Mouse (Mus musculus) NIH3T3 (cell line): ENCODE results near the gene Ripor2.
A peak's percentile ranks its signal among the peaks of the same experiment; 100 is the strongest.

Experiments used
- DNase-seq: peaks from one replicate; pipeline ENCODE4 v3.0.0-alpha.2; 2012; ENCODE audit warnings: low read depth

The Ripor2 gene

DNA sequence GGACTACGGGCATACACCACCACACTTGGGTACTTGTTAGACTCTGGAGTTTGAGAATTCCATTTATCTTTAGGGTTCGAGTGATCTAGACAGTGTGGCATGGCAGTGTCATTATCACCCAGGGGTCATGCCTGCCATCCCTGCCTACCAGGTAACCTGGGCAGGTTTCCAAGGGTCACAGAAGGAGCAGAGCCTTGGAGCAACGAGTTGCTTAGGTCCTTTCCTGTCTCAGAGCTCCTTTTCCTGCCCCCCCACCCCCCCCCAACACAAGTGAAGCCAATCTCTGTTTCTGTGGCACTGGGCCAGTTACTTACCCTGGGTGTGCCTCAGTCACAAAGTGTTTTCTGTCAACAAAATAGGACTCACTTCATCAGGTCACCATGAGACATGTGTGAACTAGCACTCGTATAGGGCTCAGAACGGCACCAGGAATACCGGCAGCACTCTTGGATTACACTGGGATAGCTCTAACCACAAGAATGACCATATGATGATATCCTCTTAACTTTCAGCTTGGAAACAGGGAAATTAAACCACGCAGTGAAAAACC lies 130.7 kb downstream of the Ripor2 start:
- DNase-seq = no peak

GRCm38 (mm10) chr13:24713434-24714000 lies 131.5 kb downstream of the Ripor2 start:
- DNase-seq = peak; percentile 86

GRCm38 (mm10) chr13:24714360-24714885 lies 132.4 kb downstream of the Ripor2 start:
- no peak for DNase-seq

DNA sequence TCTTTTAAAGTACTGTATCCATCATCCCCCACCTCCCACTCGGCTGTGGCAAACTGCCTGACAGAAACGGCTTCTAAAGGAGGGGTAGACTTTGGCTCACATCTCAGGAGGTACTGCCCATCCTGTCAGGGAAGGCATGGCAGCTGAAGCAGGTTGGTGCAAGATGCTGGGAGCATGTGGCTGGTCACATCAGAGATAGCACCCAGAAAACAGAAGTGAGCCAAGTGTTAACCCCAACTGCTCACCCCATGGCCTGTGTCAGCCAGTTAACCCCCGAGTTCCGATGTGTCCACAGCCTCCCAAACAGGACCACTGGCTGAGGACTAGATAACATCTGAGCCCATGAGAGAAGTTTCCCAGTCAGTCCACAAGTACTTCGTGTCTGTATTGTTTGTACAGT lies 133.6 kb downstream of the Ripor2 start:
- no peak for DNase-seq

GRCm38 (mm10) chr13:24716441-24716840 lies 134.5 kb downstream of the Ripor2 start:
- no peak for DNase-seq

- DNase-seq = no peak
These were observed 135.7 kb downstream of the Ripor2 start for GRCm38 (mm10) chr13:24717677-24718076.

GRCm38 (mm10) chr13:24721502-24721901 lies 139.5 kb downstream of the Ripor2 start:
- no peak for DNase-seq

DNA sequence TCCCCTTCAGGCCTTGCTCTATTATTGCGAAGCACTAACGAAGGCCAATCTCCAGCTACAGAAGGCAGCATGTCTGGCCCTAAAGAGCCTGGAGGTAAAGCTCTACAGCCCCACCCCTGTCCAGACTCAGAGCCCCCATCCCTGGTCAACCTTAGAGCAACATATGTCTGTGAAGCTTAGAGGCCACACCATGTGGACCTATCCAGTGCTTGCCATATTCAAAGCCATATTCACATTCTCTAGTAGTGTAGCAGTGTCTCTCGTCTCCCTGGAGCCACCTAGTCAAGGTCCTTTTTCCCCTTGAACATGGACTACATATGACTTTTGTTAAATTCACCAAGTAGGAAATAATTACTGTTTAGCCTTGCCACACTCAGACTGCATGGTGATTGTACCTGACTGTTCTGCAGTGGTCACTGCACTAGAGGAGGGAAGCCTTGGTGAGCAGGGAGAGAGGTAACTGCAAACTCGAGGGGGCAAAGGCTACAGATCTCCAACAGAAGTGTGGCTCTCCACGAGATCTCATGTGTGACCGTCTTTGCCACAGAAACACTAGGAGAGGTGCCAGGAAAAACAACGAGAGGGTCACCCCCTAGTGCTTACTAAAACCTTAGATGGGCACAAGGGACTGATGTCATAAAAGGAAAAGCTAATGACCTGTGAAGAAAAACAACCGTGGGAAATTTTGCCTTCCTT lies 141.9 kb downstream of the Ripor2 start:
- DNase-seq = no peak

DNA sequence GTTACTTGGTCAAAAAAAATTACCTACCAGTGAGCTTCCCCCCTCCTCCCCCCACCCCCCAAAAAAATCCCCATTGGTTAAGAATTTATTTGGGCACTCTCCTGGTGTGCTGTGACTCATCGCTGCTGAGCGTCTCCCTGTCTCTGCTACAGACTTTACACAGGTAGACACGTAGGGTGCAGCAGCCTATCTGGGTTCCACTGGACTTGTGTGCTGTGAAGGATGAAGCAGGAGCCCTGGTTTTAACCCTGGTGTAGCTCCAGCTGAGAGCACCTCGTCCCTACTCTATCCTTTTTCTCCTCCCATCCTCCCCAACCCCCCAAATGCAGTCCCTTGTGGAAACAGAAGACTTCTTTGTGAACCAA lies 142.4 kb downstream of the Ripor2 start:
- no peak for DNase-seq

GRCm38 (mm10) chr13:24729128-24729527 lies 147.1 kb downstream of the Ripor2 start:
- no peak for DNase-seq

- no peak for DNase-seq
These were observed 152.5 kb downstream of the Ripor2 start for GRCm38 (mm10) chr13:24734502-24734901.

DNA sequence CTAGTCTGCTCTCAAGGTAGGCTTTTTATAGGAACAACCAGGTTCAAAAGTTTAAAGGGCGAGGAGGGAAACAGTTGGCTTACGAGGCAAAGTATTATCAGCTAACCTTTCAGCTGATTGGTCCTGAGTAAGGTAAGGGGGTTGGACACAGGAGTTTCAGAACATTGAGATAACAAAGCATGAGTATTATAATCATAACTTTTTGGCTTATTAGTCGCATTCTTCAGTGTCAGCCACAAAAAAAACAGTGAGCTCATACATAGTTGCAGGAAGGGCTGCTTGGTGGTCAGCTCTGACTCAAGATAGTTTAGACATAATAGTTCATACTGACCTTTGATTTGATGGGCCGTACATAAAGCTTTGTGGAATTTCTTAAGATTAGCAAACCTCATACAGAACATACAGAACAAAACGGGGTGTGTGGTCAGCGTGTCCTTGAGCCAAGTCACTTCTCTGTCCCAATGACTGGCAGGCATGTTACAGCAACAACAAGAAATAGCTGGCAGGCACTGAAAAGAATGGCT lies 153.7 kb downstream of the Ripor2 start:
- DNase-seq = peak; percentile 19

DNA sequence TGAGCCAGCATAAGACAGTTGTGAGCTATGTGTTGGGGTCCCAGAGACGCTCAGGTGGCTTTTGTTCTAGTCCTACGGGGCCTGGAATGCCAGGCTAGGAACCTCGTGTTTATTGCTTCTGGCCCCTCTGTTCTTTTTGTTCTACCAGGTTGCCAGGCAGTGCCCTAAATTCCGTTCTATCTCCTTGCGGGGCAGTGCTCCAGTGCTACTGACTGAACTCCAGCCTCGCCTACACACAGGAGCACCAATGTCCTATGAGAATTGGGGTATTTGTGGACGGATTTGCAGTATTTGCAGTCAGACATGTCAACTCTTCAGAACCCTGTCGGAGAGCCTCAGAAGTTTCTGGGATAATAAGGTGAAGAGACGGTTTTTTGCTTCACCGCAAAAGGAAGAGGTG lies 159.0 kb downstream of the Ripor2 start, which contains the start of gene Armh2:
Gene Armh2, plus strand, starts transcription at position 205 of the 400 bp plus-strand sequence.
- no peak for DNase-seq

GRCm38 (mm10) chr13:24747823-24748222 lies 165.8 kb downstream of the Ripor2 start:
- DNase-seq = no peak

GRCm38 (mm10) chr13:24750807-24751206 lies 168.8 kb downstream of the Ripor2 start:
- DNase-seq = no peak

DNA sequence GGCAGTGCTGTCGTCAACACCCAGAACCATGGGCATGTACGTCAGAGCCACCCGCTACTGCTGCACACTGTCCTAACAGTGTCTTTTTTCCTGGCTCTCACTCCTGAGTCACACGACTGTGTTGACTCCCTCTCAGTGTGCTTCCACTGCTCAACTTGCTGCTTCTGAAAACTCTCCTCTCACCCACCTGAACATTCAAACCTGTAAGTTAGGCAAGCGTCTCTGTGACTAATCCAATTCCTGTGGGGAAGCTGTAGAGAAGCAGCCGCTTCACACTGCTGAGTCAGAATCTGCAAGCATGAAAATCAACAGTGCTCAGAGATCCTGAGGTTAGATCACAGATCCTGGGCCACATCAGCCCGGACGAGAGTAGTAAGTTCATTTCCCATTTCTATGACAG lies 169.4 kb downstream of the Ripor2 start:
- peak; percentile 28 for DNase-seq

- DNase-seq = no peak
These were observed 174.8 kb downstream of the Ripor2 start for GRCm38 (mm10) chr13:24756756-24757155.

DNA sequence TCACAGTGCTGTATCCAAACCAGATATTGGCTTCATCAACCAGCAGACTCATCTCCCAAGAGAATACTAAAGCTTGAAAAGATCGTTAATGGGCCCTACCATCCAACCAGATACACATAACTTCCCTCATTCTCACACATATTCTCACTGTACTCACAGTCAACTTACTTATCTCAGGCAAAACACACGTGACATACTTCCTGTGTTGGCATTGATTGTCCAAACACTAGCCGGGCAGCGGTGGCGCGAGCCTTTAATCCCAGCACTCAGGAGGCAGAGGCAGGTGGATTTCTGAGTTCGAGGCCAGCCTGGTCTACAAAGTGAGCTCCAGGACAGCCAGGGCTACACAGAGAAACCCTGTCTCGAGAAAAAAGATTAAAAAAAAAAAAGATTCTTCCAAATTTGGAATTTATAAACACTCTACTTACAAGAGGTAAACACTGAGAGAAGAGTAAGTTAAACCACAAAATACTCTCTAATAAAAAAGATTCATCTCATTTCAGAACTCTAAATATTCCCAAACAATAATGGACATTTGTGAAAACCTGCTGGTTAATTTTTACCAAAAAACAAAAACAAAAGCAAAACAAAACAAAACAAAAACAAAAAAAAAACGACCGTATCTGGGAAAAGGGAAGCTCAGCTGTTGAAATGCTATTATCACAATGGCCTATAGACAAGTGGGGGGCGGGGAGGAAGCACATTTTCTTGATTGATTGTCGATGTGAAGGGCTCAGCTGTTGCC lies 176.0 kb downstream of the Ripor2 start:
- no peak for DNase-seq

DNA sequence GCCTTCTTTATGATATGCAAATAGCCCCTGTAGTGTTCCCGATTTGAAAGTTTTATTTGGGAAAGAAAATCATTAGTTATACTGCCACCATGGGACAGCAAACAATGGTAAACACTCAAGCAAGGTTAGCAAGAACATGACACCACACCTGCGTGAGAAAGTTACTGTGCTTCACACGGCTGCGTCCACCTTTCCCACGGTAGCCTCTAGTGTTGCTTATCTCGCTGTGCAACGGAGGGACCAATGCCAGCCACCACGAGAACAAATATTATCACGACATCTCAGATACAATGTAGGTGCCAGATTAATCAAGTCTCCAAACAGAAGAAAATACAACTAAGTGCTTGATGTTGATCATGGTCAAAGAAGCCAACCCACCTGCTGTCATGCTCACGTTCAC lies 177.5 kb downstream of the Ripor2 start:
- no peak for DNase-seq

DNA sequence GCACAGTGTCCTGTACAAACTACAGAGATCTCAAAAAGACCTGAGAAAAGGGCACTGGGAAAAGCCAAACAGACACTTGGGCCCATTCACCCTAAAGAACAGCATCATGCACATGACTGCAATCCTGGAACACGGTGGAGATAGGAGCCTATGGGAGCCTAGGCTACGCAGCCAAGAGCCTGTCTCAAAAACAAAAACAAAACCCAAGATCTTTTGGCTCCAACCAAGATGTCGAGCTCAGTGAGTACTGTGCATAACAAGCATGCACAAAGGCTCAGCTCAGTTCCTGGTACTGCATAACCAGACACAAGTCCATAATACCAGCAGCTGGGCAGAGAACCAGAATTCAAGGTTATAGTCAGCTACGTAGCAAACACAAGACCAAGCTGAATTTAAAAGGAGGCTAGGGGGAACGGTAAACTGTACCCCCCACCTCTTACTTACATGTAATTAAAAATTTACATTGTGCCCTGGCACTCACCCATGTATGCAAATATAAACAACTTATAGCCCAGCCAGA lies 178.4 kb downstream of the Ripor2 start:
- peak; percentile 17 for DNase-seq

GRCm38 (mm10) chr13:24761083-24761402 lies 179.1 kb downstream of the Ripor2 start:
- no peak for DNase-seq
